Mouse (Mus musculus) liver, postnatal 0 days (tissue): ENCODE measurements around the gene Foxe1. TPM values are rescaled to one million over a fixed set of nuclear protein-coding genes. Genes with fewer than 3 reads are reported as not detected.

Experiments used
- ATAC-seq: fragments of 200-750 bp; cut with Nextera tagmentation; 2 replicates; pipeline ENCODE4 v1.8.0; 2017; ENCODE audit warnings: mild to moderate bottlenecking, moderate library complexity
- DNase-seq: peaks from one replicate; pipeline ENCODE4 v3.0.0-alpha.2; 2016
- H3K27ac ChIP-seq: fragments of 300-500 bp; sonication (generic); 2 replicates; pipeline ENCODE4 v1.5.1; 2014; ENCODE audit warnings: antibody characterized with exemption, moderate library complexity, mild to moderate bottlenecking, low read depth
- H3K27me3 ChIP-seq: fragments of 300-500 bp; sonication (generic); 2 replicates; pipeline ENCODE4 v1.6.1; 2014; ENCODE audit warnings: low read length, control low read depth, mixed read lengths; ENCODE audit not compliant: insufficient read depth
- H3K36me3 ChIP-seq: fragments of 300-500 bp; sonication (generic); replicated peaks from 2 replicates; pipeline ENCODE4 v1.6.1; 2014; ENCODE audit warnings: mild to moderate bottlenecking, control low read depth, low read length, moderate library complexity, mixed read lengths; ENCODE audit not compliant: insufficient read depth
- H3K4me1 ChIP-seq: fragments of 300-500 bp; sonication (generic); 2 replicates; pipeline ENCODE4 v1.6.1; 2014; ENCODE audit warnings: antibody characterized with exemption, mild to moderate bottlenecking, control low read depth; ENCODE audit not compliant: insufficient read depth
- H3K4me2 ChIP-seq: fragments of 300-500 bp; sonication (generic); 2 replicates; pipeline ENCODE4 v1.6.1; 2014; ENCODE audit warnings: low read depth, mild to moderate bottlenecking, low read length, moderate library complexity, mixed read lengths
- H3K4me3 ChIP-seq: fragments of 300-500 bp; sonication (generic); 2 replicates; pipeline ENCODE4 v1.5.1; 2014; ENCODE audit warnings: low read depth, low read length
- H3K9ac ChIP-seq: fragments of 300-500 bp; sonication (generic); replicated peaks from 2 replicates; pipeline ENCODE4 v1.6.1; 2014; ENCODE audit warnings: mild to moderate bottlenecking, moderate library complexity
- H3K9me3 ChIP-seq: fragments of 300-500 bp; sonication (generic); 2 replicates; pipeline ENCODE4 v1.6.1; 2016; ENCODE audit warnings: mild to moderate bottlenecking, control low read depth, low read length, mixed read lengths
- CTCF ChIP-seq: sonication (generic); IDR thresholded peaks from 2 replicates; pipeline ENCODE4 v1.5.1; 2016; ENCODE audit warnings: antibody characterized with exemption, low read depth
- EP300 ChIP-seq: IDR thresholded peaks from 2 replicates; pipeline ENCODE4 v1.6.1; 2016; ENCODE audit warnings: antibody characterized with exemption, low read depth, mild to moderate bottlenecking
- WGBS: fragments of 180-500 bp; shearing (Covaris S2); extraction: QIAGEN DNeasy Blood & Tissue Kit; methylation state at CpG from one replicate; pipeline ENCODE4 v1.1.7; 2014; ENCODE audit not compliant: insufficient replicate concordance; 5-methylcytosine and 5-hydroxymethylcytosine counted together
- polyA plus RNA-seq: library from polyadenylated mRNA; unstranded; fragments of >200 nt; fragmentation: Nextera tagmentation; extraction: Ambion mirVana; gene quantifications from 2 replicates; pipeline ENCODE4 v1.2.1, GENCODE M21; 2015

Gene Foxe1
- polyA plus RNA-seq, 1 experiment from 2014 or later = not detected

- no peaks in the 10 kb centered on the region for H3K9me3 ChIP-seq
- H3K4me1 ChIP-seq = no peaks in the 10 kb centered on the region
- TF ChIP-seq EP300 (no peak), CTCF (no peak)
- no peaks in the 10 kb centered on the region for H3K36me3 ChIP-seq
- H3K9ac ChIP-seq = no peak overlapping the region
- no peak overlapping the region for H3K4me3 ChIP-seq
- DNase-seq (no peak), ATAC-seq (no peak)
- H3K27ac ChIP-seq = no peak overlapping the region
- 23% methylated on average over 10 of the region's 10 CpGs for WGBS
- H3K4me2 ChIP-seq = no peak overlapping the region
- peaks cover 91% of the 10 kb centered on the region for H3K27me3 ChIP-seq
Observed at GRCm38 (mm10) chr4:46339026-46339425, 4.4 kb upstream of the Foxe1 start.

GRCm38 (mm10) chr4:46339584-46339983 is 3.8 kb upstream of the Foxe1 start:
- Histone ChIP-seq H3K36me3 (no peaks in the 10 kb centered on the region), H3K4me2 (no peak overlapping the region), H3K27ac (no peak overlapping the region), H3K9me3 (no peaks in the 10 kb centered on the region), H3K4me1 (no peaks in the 10 kb centered on the region), H3K27me3 (peaks cover 92% of the 10 kb centered on the region), H3K4me3 (no peak overlapping the region), H3K9ac (no peak overlapping the region)
- DNase-seq (no peak), ATAC-seq (no peak)
- 2% methylated on average over 26 of the region's 26 CpGs for WGBS
- TF ChIP-seq EP300 (no peak), CTCF (no peak)

- TF ChIP-seq CTCF = no peak
- no peak for TF ChIP-seq EP300
- no peak overlapping the region for H3K9ac ChIP-seq
- no peak overlapping the region for H3K27ac ChIP-seq
- no peaks in the 10 kb centered on the region for H3K4me1 ChIP-seq
- peaks cover 98% of the 10 kb centered on the region for H3K27me3 ChIP-seq
- H3K9me3 ChIP-seq = no peaks in the 10 kb centered on the region
- 15% methylated on average over 22 of the region's 22 CpGs for WGBS
- no peak overlapping the region for H3K4me3 ChIP-seq
- no peaks in the 10 kb centered on the region for H3K36me3 ChIP-seq
- DNase-seq = no peak
- no peak for ATAC-seq
- H3K4me2 ChIP-seq = no peak overlapping the region
Observed at GRCm38 (mm10) chr4:46341831-46342680, 1.4 kb upstream of the Foxe1 start.

- H3K9me3 ChIP-seq = no peaks in the 10 kb centered on the region
- H3K4me3 ChIP-seq = no peak overlapping the region
- DNase-seq = no peak
- no peak overlapping the region for H3K27ac ChIP-seq
- TF ChIP-seq CTCF (no peak), EP300 (no peak)
- WGBS = 2% methylated on average over 14 of the region's 28 CpGs
- peaks cover 98% of the 10 kb centered on the region for H3K27me3 ChIP-seq
- H3K9ac ChIP-seq = no peak overlapping the region
- no peaks in the 10 kb centered on the region for H3K4me1 ChIP-seq
- no peaks in the 10 kb centered on the region for H3K36me3 ChIP-seq
- ATAC-seq = no peak
- H3K4me2 ChIP-seq = no peak overlapping the region
Observed at GRCm38 (mm10) chr4:46342711-46343286, 610 bp upstream of the Foxe1 start.

- H3K36me3 ChIP-seq = no peaks in the 10 kb centered on the region
- H3K9ac ChIP-seq = no peak overlapping the region
- no peak for ATAC-seq
- no peaks in the 10 kb centered on the region for H3K9me3 ChIP-seq
- no peaks in the 10 kb centered on the region for H3K4me1 ChIP-seq
- TF ChIP-seq CTCF = no peak
- TF ChIP-seq EP300 = no peak
- peak overlapping the region; percentile 64 for H3K4me2 ChIP-seq
- WGBS = 1% methylated on average over 51 of the region's 51 CpGs
- peaks cover 98% of the 10 kb centered on the region for H3K27me3 ChIP-seq
- peak overlapping the region; percentile 33 for H3K4me3 ChIP-seq
- no peak for DNase-seq
- no peak overlapping the region for H3K27ac ChIP-seq
Observed at GRCm38 (mm10) chr4:46344288-46344687, 879 bp downstream of the Foxe1 start.

- Histone ChIP-seq H3K4me2 (no peak overlapping the region; the same call in 1 of the 2 replicates), H3K4me1 (no peaks in the 10 kb centered on the region), H3K36me3 (no peaks in the 10 kb centered on the region), H3K9me3 (no peaks in the 10 kb centered on the region), H3K9ac (no peak overlapping the region), H3K27me3 (peaks cover 97% of the 10 kb centered on the region), H3K27ac (no peak overlapping the region), H3K4me3 (peak overlapping the region; percentile 33; the same call in 1 of the 2 replicates)
- TF ChIP-seq CTCF (no peak), EP300 (no peak)
- DNase-seq (no peak), ATAC-seq (no peak)
- whole genome bisulfite sequencing = 5% methylated on average over 56 of the region's 67 CpGs
Observed at GRCm38 (mm10) chr4:46345056-46345772, 1.8 kb downstream of the Foxe1 start.
